Mouse (Mus musculus): ENCODE results near the gene Arhgef6. TPM values are rescaled to one million over a fixed set of nuclear protein-coding genes. Genes with fewer than 3 reads are reported as not detected.

The Arhgef6 gene
- polyA plus RNA-seq, 1 experiment from 2014 or later: 5.9 TPM

DNA sequence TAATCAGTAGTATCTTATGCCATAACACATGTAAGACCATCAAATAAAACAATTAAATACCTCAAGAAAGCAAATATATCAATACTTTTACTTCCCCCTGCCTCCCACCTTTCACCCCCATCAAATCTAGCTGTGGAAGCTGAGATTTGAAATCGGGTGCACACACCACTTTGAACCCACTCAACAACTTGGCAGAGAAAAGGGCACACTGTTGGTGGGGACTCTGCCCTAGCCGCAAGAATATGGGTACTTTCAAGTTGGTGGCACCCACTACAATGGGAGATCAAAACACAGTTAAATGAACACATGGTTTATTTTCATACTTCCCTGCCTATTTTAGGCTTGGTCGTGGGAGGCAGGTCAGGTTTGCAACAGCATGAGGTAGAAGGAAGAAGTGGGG is 116.6 kb downstream of the Arhgef6 start:
- Histone ChIP-seq H3K27ac (ENCODE audit: low read length) (no peak overlapping the region), H3K4me2 (ENCODE audit: low read depth, low read length) (no peak overlapping the region), H3K9me3 (replicated peaks; ENCODE audit: control insufficient read depth, low read length) (no peaks in the 10 kb centered on the region), H3K9ac (ENCODE audit: low read depth, low read length) (no peak overlapping the region), H3K36me3 (ENCODE audit: control insufficient read depth, insufficient read depth) (no peaks in the 10 kb centered on the region), H3K4me1 (ENCODE audit: control insufficient read depth, low read depth, low read length) (no peaks in the 10 kb centered on the region), H3K4me3 (ENCODE audit: low read depth, low read length) (no peak overlapping the region), H3K27me3 (ENCODE audit: control insufficient read depth, insufficient read depth, low read depth, low read length) (no peaks in the 10 kb centered on the region)
- WGBS (ENCODE audit: insufficient replicate concordance): 63% methylated on average over 3 of the region's 3 CpGs
- ATAC-seq (ENCODE audit: low read depth): no peak

DNA sequence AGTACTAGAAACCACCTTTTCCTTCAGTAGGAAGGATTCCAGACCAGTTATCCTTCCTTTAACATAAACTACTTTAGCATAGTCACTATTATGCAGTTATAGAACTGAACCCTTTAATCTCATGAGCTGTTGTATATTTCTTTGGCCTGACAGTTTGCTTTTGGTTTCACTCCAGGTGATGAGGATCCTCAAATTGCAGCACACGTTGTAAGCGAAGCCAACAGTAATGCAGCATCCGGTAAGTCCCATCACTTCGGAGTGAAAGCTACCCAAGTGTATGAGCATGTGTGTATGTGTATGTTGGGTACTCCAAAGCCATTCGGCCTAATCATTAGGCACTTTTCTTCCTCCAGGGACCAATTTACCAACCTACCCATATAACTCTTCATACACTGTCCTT is 119.0 kb downstream of the Arhgef6 start:
- WGBS (ENCODE audit: insufficient replicate concordance): 78% methylated on average over 5 of the region's 5 CpGs
- no peaks in the 10 kb centered on the region for H3K9me3 ChIP-seq (replicated peaks; ENCODE audit: control insufficient read depth, low read length)

DNA sequence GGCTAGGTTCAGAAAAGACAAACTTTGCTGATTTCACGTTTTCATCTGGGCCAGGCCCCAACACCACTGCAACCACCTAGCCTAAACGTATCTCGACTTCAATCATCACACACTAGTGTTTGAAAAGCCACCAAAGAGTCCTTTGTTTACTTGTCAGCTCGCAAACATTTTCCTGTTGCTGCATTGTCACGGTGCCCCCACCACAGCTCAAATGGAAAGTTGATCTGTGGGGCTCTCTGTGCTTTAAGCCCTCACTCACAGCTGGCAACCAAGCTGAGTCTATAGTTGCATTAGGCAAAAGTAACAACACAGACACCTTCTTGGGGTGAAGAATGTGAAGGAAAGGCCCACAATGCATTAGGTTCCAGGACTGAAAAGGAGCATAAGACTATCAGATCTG is 122.3 kb downstream of the Arhgef6 start:
- no peak overlapping the region for H3K4me2 ChIP-seq (ENCODE audit: low read depth, low read length)
- no peak overlapping the region for H3K27ac ChIP-seq (ENCODE audit: low read length)
- H3K9me3 ChIP-seq (replicated peaks; ENCODE audit: control insufficient read depth, low read length): no peaks in the 10 kb centered on the region
- no peaks in the 10 kb centered on the region for H3K4me1 ChIP-seq (ENCODE audit: control insufficient read depth, low read depth, low read length)
- no peak for ATAC-seq (ENCODE audit: low read depth)
- no peaks in the 10 kb centered on the region for H3K36me3 ChIP-seq (ENCODE audit: control insufficient read depth, insufficient read depth)
- H3K9ac ChIP-seq (ENCODE audit: low read depth, low read length): no peak overlapping the region
- 38% methylated on average over 5 of the region's 5 CpGs for WGBS (ENCODE audit: insufficient replicate concordance)
- no peaks in the 10 kb centered on the region for H3K27me3 ChIP-seq (ENCODE audit: control insufficient read depth, insufficient read depth, low read depth, low read length)
- no peak overlapping the region for H3K4me3 ChIP-seq (ENCODE audit: low read depth, low read length)

More for the DNA sequence above, 119.0 kb downstream of the Arhgef6 start:
- Histone ChIP-seq H3K4me1 (ENCODE audit: control insufficient read depth, low read depth, low read length) (no peaks in the 10 kb centered on the region), H3K27me3 (ENCODE audit: control insufficient read depth, insufficient read depth, low read depth, low read length) (no peaks in the 10 kb centered on the region), H3K36me3 (ENCODE audit: control insufficient read depth, insufficient read depth) (no peaks in the 10 kb centered on the region), H3K9ac (ENCODE audit: low read depth, low read length) (no peak overlapping the region), H3K4me2 (ENCODE audit: low read depth, low read length) (no peak overlapping the region), H3K4me3 (ENCODE audit: low read depth, low read length) (no peak overlapping the region), H3K27ac (ENCODE audit: low read length) (no peak overlapping the region)
- no peak for ATAC-seq (ENCODE audit: low read depth)

DNA sequence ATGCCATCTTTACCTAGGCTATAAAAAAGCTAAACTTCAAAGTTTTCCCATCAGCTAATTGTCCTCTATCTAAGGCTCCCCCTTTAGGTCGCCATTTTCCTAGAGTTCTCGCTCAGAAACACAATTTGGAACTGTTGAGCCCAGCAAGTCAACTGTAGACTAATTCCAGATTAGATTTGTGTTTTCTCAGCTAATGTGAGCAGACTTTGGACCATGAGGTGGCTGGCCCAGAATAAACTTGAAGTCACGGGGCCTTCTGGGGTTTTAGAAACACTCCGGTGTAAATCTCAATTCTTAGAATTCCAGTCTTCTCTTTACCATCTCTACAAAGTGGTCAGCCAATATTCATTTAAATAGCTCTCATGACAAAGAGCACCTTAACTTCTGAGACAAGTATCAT is 123.0 kb downstream of the Arhgef6 start:
- no peak overlapping the region for H3K9ac ChIP-seq (ENCODE audit: low read depth, low read length)
- no peak overlapping the region for H3K4me2 ChIP-seq (ENCODE audit: low read depth, low read length)
- no peak overlapping the region for H3K4me3 ChIP-seq (ENCODE audit: low read depth, low read length)
- H3K9me3 ChIP-seq (replicated peaks; ENCODE audit: control insufficient read depth, low read length): no peaks in the 10 kb centered on the region
- H3K27me3 ChIP-seq (ENCODE audit: control insufficient read depth, insufficient read depth, low read depth, low read length): no peaks in the 10 kb centered on the region
- no peaks in the 10 kb centered on the region for H3K36me3 ChIP-seq (ENCODE audit: control insufficient read depth, insufficient read depth)
- H3K4me1 ChIP-seq (ENCODE audit: control insufficient read depth, low read depth, low read length): no peaks in the 10 kb centered on the region
- no peak for ATAC-seq (ENCODE audit: low read depth)
- 73% methylated on average over 4 of the region's 4 CpGs for WGBS (ENCODE audit: insufficient replicate concordance)
- no peak overlapping the region for H3K27ac ChIP-seq (ENCODE audit: low read length)

DNA sequence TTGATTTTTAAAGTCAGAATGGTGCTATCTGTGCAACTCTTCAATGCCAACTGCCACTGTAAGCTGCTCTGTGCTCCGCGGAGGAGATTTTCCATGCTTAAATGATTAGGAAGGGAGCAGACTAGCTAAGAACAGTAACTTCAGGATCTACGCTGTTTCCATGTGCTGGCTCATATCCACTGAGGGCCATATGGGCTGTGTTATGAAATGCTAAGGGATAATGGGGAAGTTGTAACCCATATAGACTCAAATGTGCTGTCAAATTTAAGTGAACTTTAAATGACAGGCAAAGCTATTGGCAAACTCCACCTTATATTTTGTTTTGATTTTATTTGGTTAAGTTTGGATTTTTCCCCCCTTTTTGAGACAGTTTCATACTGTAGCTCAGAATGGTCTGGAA is 125.7 kb downstream of the Arhgef6 start:
- Histone ChIP-seq H3K4me2 (ENCODE audit: low read depth, low read length) (no peak overlapping the region), H3K27ac (ENCODE audit: low read length) (no peak overlapping the region), H3K4me3 (ENCODE audit: low read depth, low read length) (no peak overlapping the region), H3K4me1 (ENCODE audit: control insufficient read depth, low read depth, low read length) (no peaks in the 10 kb centered on the region), H3K36me3 (ENCODE audit: control insufficient read depth, insufficient read depth) (no peaks in the 10 kb centered on the region), H3K9me3 (replicated peaks; ENCODE audit: control insufficient read depth, low read length) (no peaks in the 10 kb centered on the region), H3K9ac (ENCODE audit: low read depth, low read length) (no peak overlapping the region), H3K27me3 (ENCODE audit: control insufficient read depth, insufficient read depth, low read depth, low read length) (no peaks in the 10 kb centered on the region)
- 76% methylated on average over 3 of the region's 3 CpGs for WGBS (ENCODE audit: insufficient replicate concordance)
- ATAC-seq (ENCODE audit: low read depth): no peak

DNA sequence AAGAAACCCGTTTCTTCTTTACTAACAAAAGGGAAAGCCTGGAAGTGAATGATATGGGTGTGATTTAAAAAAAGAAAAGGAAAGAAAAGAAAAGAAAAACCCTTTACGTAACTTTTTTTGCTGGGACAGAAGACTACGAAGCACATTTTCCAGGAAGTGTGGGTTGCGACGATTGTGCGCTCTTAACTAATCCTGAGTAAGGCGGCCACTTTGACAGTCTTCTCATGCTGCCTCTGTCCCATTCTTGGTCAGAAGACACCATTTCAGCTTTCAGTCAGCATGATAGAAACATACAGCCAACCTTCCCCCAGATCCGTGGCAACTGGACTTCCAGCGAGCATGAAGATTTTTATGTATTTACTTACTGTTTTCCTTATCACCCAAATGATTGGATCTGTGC is 126.7 kb downstream of the Arhgef6 start, which contains the start of gene Cd40lg:
TSS of gene Cd40lg (plus strand) at position 268 of the 400 bp plus-strand sequence.
- H3K9ac ChIP-seq (ENCODE audit: low read depth, low read length): no peak within 1 kb of the TSS
- H3K36me3 ChIP-seq (ENCODE audit: control insufficient read depth, insufficient read depth): no peaks in the 10 kb centered on the region
- H3K4me3 ChIP-seq (ENCODE audit: low read depth, low read length): no peak within 1 kb of the TSS
- H3K27ac ChIP-seq (ENCODE audit: low read length): no peak within 1 kb of the TSS
- H3K4me2 ChIP-seq (ENCODE audit: low read depth, low read length): no peak within 1 kb of the TSS
- H3K27me3 ChIP-seq (ENCODE audit: control insufficient read depth, insufficient read depth, low read depth, low read length): no peaks in the 10 kb centered on the region
- H3K4me1 ChIP-seq (ENCODE audit: control insufficient read depth, low read depth, low read length): no peaks in the 10 kb centered on the region
- ATAC-seq (ENCODE audit: low read depth): no peak
- WGBS (ENCODE audit: insufficient replicate concordance): 70% methylated on average over 9 of the region's 9 CpGs
- no peaks in the 10 kb centered on the region for H3K9me3 ChIP-seq (replicated peaks; ENCODE audit: control insufficient read depth, low read length)

DNA sequence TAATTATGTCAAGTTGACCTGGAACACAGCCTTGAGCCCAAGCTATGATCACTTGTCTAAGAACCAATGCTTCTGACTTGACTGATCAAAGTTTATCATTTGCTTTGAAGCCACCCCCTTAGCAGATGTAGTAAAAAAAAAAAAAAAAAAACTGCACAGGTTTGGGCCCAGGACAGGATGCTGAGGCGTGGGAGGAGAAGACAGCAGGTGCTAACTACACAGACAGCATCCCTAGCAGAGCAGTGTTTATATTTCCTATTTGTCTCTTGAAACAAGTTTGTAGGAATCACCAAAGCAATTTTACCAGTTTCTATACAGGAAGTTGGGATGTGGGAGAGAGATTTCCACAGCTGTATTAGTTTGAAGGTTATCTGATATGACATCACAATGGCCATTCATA is 127.9 kb downstream of the Arhgef6 start:
- Histone ChIP-seq H3K36me3 (ENCODE audit: control insufficient read depth, insufficient read depth) (no peaks in the 10 kb centered on the region), H3K4me3 (ENCODE audit: low read depth, low read length) (no peak overlapping the region), H3K27me3 (ENCODE audit: control insufficient read depth, insufficient read depth, low read depth, low read length) (no peaks in the 10 kb centered on the region), H3K4me1 (ENCODE audit: control insufficient read depth, low read depth, low read length) (no peaks in the 10 kb centered on the region), H3K27ac (ENCODE audit: low read length) (no peak overlapping the region), H3K9ac (ENCODE audit: low read depth, low read length) (no peak overlapping the region), H3K9me3 (replicated peaks; ENCODE audit: control insufficient read depth, low read length) (no peaks in the 10 kb centered on the region), H3K4me2 (ENCODE audit: low read depth, low read length) (no peak overlapping the region)
- ATAC-seq (ENCODE audit: low read depth): no peak
- 42% methylated on average over 1 of the region's 1 CpGs for whole genome bisulfite sequencing (ENCODE audit: insufficient replicate concordance)

DNA sequence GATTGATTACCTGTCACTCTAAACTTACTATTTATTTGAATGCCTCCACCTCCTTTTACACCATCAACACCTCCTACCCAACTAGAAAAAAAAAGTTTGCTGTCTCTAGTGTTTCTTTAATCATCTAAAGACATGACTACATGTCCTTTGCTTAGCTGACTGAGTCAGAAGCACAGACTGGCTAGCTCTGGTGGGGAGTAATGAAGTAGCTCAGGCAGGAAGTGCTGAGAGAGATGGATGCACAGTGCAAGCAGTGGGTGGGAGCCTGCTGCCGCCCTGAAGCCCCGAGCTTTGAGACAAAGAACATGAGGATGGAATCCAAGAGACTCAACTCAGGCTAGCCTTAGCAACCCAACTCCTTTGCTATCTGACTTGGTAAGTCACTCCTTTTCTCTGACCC is 138.1 kb downstream of the Arhgef6 start:
- H3K4me3 ChIP-seq (ENCODE audit: low read depth, low read length): no peak overlapping the region
- no peak overlapping the region for H3K9ac ChIP-seq (ENCODE audit: low read depth, low read length)

DNA sequence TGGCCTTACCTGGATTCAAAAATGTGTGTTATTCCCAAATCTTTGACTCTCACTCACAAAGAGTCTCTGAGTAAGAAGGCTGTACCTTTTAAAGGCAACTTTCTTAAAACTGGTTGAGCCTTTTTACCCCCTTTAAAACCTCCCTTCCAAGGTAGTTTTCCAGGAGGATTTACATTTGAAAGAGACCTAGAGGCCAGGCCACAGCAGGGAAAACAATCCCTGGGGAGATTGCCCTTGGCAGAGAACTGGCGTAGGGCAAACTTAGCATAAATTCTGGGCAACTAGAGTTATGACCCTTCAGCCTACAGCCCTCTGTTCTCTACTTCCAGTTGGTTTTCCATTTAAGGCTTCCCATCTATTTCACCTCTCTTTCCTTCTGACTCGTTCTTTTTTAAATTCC is 140.5 kb downstream of the Arhgef6 start:
- no peaks in the 10 kb centered on the region for H3K4me1 ChIP-seq (ENCODE audit: control insufficient read depth, low read depth, low read length)
- H3K4me2 ChIP-seq (ENCODE audit: low read depth, low read length): no peak overlapping the region
- 34% methylated on average over 2 of the region's 2 CpGs for WGBS (ENCODE audit: insufficient replicate concordance)
- ATAC-seq (ENCODE audit: low read depth): no peak
- H3K27me3 ChIP-seq (ENCODE audit: control insufficient read depth, insufficient read depth, low read depth, low read length): no peaks in the 10 kb centered on the region
- H3K9me3 ChIP-seq (replicated peaks; ENCODE audit: control insufficient read depth, low read length): no peaks in the 10 kb centered on the region
- no peak overlapping the region for H3K9ac ChIP-seq (ENCODE audit: low read depth, low read length)
- H3K4me3 ChIP-seq (ENCODE audit: low read depth, low read length): no peak overlapping the region
- H3K27ac ChIP-seq (ENCODE audit: low read length): no peak overlapping the region
- no peaks in the 10 kb centered on the region for H3K36me3 ChIP-seq (ENCODE audit: control insufficient read depth, insufficient read depth)

More for the DNA sequence above, 138.1 kb downstream of the Arhgef6 start:
- H3K27me3 ChIP-seq (ENCODE audit: control insufficient read depth, insufficient read depth, low read depth, low read length): no peaks in the 10 kb centered on the region
- H3K9me3 ChIP-seq (replicated peaks; ENCODE audit: control insufficient read depth, low read length): no peaks in the 10 kb centered on the region
- H3K27ac ChIP-seq (ENCODE audit: low read length): no peak overlapping the region
- no peaks in the 10 kb centered on the region for H3K36me3 ChIP-seq (ENCODE audit: control insufficient read depth, insufficient read depth)
- ATAC-seq (ENCODE audit: low read depth): no peak
- no peak overlapping the region for H3K4me2 ChIP-seq (ENCODE audit: low read depth, low read length)
- WGBS (ENCODE audit: insufficient replicate concordance): 50% methylated on average over 2 of the region's 2 CpGs
- no peaks in the 10 kb centered on the region for H3K4me1 ChIP-seq (ENCODE audit: control insufficient read depth, low read depth, low read length)

Measured in liver, embryonic 16.5 days (tissue).